ENCODE assay signal across 8 mouse cellular contexts in the genomic region with DNA sequence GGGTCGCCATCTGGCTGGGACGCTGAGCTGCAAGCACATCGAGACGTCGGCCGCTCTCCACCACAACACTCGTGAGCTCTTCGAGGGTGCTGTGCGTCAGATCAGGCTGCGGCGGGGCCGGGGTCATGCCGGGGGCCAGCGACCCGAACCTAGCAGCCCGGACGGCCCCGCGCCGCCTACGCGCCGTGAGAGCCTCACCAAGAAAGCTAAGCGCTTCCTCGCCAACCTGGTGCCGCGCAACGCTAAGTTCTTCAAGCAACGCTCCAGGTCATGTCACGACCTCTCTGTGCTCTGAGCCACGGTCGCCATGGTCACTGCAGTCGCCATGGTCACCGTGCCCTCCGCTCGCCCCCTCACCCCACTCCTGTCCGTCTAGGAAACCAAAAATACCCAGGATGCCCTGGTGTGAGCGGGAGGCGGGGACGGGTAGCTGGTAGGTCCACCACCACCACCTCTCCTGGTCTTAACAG. TPM values are rescaled to one million over a fixed set of nuclear protein-coding genes. Genes with fewer than 3 reads are reported as not detected.
DNase-seq lines count a peak whose midpoint lies in the region; ATAC-seq and TF ChIP-seq lines count a peak whose summit lies in the region.

No protein-coding gene starts in this region.

- H3K4me3 ChIP-seq in C2C12 (ENCODE audit: insufficient read depth, poor library complexity, severe bottlenecking) = peak overlapping the region; percentile 28
- H3K4me3 ChIP-seq in forebrain, embryonic 11.5 days (ENCODE audit: low read depth, low read length) = peak overlapping the region; percentile 33

- DNase-seq in ES-CJ7 (ENCODE audit: low read depth, low spot score) = peak; percentile 64
- peak; percentile 71 for DNase-seq in forebrain, embryonic 11.5 days (ENCODE audit: low spot score)
- peak; percentile 54 for DNase-seq in kidney, adult 18-20 months
- peak; percentile 62 for DNase-seq in lung, postnatal 10 days
- DNase-seq in spleen, postnatal 36 days (ENCODE audit: low spot score in 2 of 2) = peak; percentile 52
- DNase-seq in gastrocnemius, postnatal 25 days = no peak
- no peak for DNase-seq in cerebellum, postnatal 36 days

- peaks cover 10% of the 10 kb centered on the region for H3K79me2 ChIP-seq in C2C12 (ENCODE audit: control insufficient read depth, insufficient read depth)

- WGBS in forebrain, embryonic 11.5 days = under 1% methylated on average over 40 of the region's 40 CpGs

- H3K36me3 ChIP-seq in C2C12 (ENCODE audit: control insufficient read depth, insufficient read depth) = no peaks in the 10 kb centered on the region
- H3K36me3 ChIP-seq in forebrain, embryonic 11.5 days (ENCODE audit: control insufficient read depth, insufficient read depth, low read length) = no peaks in the 10 kb centered on the region

- no peaks in the 10 kb centered on the region for H3K79me3 ChIP-seq in C2C12 (ENCODE audit: low read depth)

- peak overlapping the region; percentile 3 for H3ac ChIP-seq in C2C12 (ENCODE audit: control insufficient read depth, insufficient read length, low read depth)

- ATAC-seq in forebrain, embryonic 11.5 days (replicated peaks; ENCODE audit: low FRiP score) = 0 out of 2 replicates have a peak, but pooled peaks have one; percentile 11

- H3K27ac ChIP-seq in forebrain, embryonic 11.5 days (ENCODE audit: low read depth, low read length) = no peak overlapping the region

- no peaks in the 10 kb centered on the region for H3K27me3 ChIP-seq in C2C12 (ENCODE audit: control insufficient read depth, insufficient read depth, insufficient read length)
- peaks cover 15% of the 10 kb centered on the region for H3K27me3 ChIP-seq in forebrain, embryonic 11.5 days (ENCODE audit: control insufficient read depth, insufficient read depth, low read length)

- H3K9ac ChIP-seq in forebrain, embryonic 11.5 days (ENCODE audit: low read length) = peak overlapping the region; percentile 52

- H3K9me3 ChIP-seq in forebrain, embryonic 11.5 days (ENCODE audit: control insufficient read depth, low read length) = no peaks in the 10 kb centered on the region

- no peak for TF ChIP-seq CTCF in C2C12 (IDR thresholded peaks at IDR 0.05; ENCODE audit: control insufficient read depth, insufficient read depth, insufficient read length)

- H3K4me1 ChIP-seq in forebrain, embryonic 11.5 days (replicated peaks; ENCODE audit: control insufficient read depth, insufficient read depth, low read length) = peaks cover 13% of the 10 kb centered on the region; the same call in 1 of the 2 replicates

- H3K4me2 ChIP-seq in forebrain, embryonic 11.5 days (ENCODE audit: low read depth, low read length, severe bottlenecking) = peak overlapping the region; percentile 55

TF ChIP-seq in C2C12, 6 proteins besides CTCF, POLR2A, EP300 and RAD21:
- TF ChIP-seq MYOD1 (IDR thresholded peaks at IDR 0.05; ENCODE audit: control insufficient read depth, insufficient read length, low read depth) = no peak
- TF ChIP-seq USF1 (IDR thresholded peaks at IDR 0.05; ENCODE audit: low read depth) = no peak
- TF ChIP-seq FOSL1 (IDR thresholded peaks at IDR 0.05; ENCODE audit: insufficient read depth, low read length, poor library complexity, severe bottlenecking) = no peak
- no peak for TF ChIP-seq MYOG (IDR thresholded peaks at IDR 0.05; ENCODE audit: control insufficient read depth, extremely low read depth, insufficient read length)
- no peak for TF ChIP-seq CEBPB (IDR thresholded peaks at IDR 0.05; ENCODE audit: low read depth)
- TF ChIP-seq MAX (IDR thresholded peaks at IDR 0.05) = no peak

RNA-seq across cellular contexts. Expression of a gene that starts 3.6 kb away (rescaled TPM):
- polyA plus RNA-seq in C2C12 (2012; fragmentation: generic; extraction: Trizol) = 0.56 TPM
- 18.8 and 19.8 TPM in 2 replicates for polyA plus RNA-seq in forebrain, embryonic 11.5 days (2014; fragmentation: Nextera tagmentation; extraction: Ambion mirVana)
- total RNA-seq in gastrocnemius, postnatal 25 days (2021) = not detected

RNA-seq across cellular contexts. Expression of a gene that starts 15.5 kb away (rescaled TPM):
- 72.8 TPM for polyA plus RNA-seq in C2C12 (2012; fragmentation: generic; extraction: Trizol)
- 28.8 and 29.9 TPM in 2 replicates for polyA plus RNA-seq in forebrain, embryonic 11.5 days (2014; fragmentation: Nextera tagmentation; extraction: Ambion mirVana)
- 10 to 100 TPM; 26.8 to 38.9 TPM for total RNA-seq in gastrocnemius, postnatal 25 days (2021)

RNA-seq across cellular contexts. Expression of a gene that starts 37.8 kb away (rescaled TPM):
- 174 TPM for polyA plus RNA-seq in C2C12 (2012; fragmentation: generic; extraction: Trizol)
- polyA plus RNA-seq in forebrain, embryonic 11.5 days (2014; fragmentation: Nextera tagmentation; extraction: Ambion mirVana) = 142 and 151 TPM in 2 replicates
- 10 to 100 TPM; 26.5 to 28.6 TPM for total RNA-seq in gastrocnemius, postnatal 25 days (2021)

RNA-seq across cellular contexts. Expression of a gene that starts 48.1 kb away (rescaled TPM):
- polyA plus RNA-seq in C2C12 (2012; fragmentation: generic; extraction: Trizol) = 118 TPM
- polyA plus RNA-seq in forebrain, embryonic 11.5 days (2014; fragmentation: Nextera tagmentation; extraction: Ambion mirVana) = 70.7 and 71.6 TPM in 2 replicates
- total RNA-seq in gastrocnemius, postnatal 25 days (2021) = 10 to 100 TPM; 15.8 to 17.1 TPM

RNA-seq across cellular contexts. Expression of a gene that starts 52.8 kb away (rescaled TPM):
- 518 TPM for polyA plus RNA-seq in C2C12 (2012; fragmentation: generic; extraction: Trizol)
- polyA plus RNA-seq in forebrain, embryonic 11.5 days (2014; fragmentation: Nextera tagmentation; extraction: Ambion mirVana) = 220 and 221 TPM in 2 replicates
- total RNA-seq in gastrocnemius, postnatal 25 days (2021) = 10 to 100 TPM; 94.2 to 95.6 TPM

Comparison
In these comparisons a context has a peak if more than half of its experiments do, and no peak if none do; other contexts are left out.
1. DNase-seq: peak in ES-CJ7 (single experiment), forebrain, embryonic 11.5 days (single experiment), kidney, adult 18-20 months (single experiment), lung, postnatal 10 days (single experiment) and spleen, postnatal 36 days (2 of 2); none in gastrocnemius, postnatal 25 days (single experiment) and cerebellum, postnatal 36 days (0 of 2).
2. RNA of a gene that starts 3.6 kb away (polyA plus RNA-seq): 18.8 to 19.8 TPM in forebrain, embryonic 11.5 days; 0.56 TPM in C2C12 (single experiment); every median in the first group is over 10 times any median in the second.